Mouse (Mus musculus) spleen, adult 12 weeks (tissue): ENCODE measurements around the gene Dhcr24.

Experiments
- DNase-seq: peaks from one replicate; pipeline ENCODE4 v3.0.0; 2022; ENCODE audit warnings: low spot score

The Dhcr24 gene

DNA sequence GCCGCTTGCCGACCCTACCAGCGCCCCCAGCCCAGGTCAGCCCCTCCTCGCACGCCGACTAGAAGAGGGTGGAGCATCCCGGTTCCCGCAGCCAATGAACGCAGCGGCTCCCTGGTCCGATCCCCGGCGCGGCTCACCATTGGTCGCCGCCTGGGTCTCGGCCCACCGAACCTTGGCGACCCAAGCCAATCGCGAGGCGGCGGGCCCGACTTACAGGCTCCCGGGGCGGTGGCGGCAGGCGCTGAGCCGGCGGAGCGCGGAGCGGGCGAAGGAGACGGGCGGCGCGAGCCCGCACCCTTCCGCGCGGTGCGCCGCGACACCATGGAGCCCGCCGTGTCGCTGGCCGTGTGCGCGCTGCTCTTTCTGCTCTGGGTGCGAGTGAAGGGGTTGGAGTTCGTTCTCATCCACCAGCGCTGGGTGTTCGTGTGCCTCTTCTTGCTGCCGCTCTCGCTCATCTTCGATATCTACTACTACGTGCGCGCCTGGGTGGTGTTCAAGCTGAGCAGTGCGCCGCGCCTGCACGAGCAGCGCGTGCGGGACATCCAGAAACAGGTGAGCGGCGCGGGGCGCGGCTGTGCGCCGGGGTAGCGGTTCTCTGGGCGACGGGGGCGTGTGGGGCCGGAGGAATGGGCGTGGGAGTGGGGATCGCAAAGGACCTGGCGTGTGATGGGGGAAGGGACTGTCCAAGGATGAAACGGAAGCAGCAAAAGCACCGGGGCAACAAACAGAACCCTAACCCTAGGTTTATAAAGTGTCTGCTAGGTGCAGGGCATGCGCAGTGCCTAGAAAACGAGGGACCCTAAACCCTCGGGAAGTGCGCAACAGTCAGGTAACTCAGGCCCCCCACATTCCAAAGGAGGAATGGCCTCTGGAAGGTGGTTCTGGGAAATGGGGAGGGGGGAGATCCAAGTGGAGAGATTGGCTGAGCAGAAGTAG is at the start of gene Dhcr24:
TSS of gene Dhcr24 (plus strand) at position 193 of the 936 bp plus-strand sequence.
- DNase-seq = peak; percentile 77

DNA sequence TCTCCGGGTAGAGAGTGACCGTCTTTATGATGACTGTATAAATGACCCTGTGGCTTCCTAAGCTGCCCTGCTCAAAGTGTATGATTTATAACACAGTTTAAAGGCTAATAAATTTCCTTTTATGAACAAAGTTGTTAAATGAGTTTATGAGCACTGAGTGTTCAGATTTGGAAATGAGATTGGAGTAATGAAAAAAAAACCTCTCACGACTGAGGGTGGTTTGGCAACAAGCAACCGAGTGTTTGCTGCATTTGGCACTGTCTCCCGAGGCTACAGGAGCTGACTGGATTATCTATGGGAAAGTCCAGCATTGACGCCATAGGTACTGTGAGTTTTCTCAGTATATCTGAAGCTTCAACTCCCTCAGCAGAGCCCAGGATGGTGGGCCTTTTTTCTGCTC is 46.2 kb upstream of the Dhcr24 start:
- DNase-seq = no peak

DNA sequence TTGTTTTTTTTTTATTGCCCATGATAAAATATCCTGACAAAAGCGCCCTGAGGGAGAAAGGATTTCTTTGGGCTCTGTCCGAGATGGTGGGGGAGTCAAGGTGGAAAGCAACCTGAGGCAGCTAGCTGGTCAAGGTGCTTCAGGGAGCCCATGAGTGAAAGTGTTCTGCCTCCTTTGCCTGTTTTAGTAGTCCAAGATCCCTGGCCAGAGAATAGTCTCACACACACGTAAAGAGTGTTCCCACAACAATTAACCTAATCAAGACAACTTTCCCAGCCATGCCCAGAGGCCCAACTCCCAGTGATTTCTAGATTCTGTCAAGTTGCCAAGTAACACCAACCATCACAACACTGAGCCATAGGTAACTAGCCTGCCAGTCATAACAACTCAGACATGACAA is 38.3 kb upstream of the Dhcr24 start:
- no peak for DNase-seq

DNA sequence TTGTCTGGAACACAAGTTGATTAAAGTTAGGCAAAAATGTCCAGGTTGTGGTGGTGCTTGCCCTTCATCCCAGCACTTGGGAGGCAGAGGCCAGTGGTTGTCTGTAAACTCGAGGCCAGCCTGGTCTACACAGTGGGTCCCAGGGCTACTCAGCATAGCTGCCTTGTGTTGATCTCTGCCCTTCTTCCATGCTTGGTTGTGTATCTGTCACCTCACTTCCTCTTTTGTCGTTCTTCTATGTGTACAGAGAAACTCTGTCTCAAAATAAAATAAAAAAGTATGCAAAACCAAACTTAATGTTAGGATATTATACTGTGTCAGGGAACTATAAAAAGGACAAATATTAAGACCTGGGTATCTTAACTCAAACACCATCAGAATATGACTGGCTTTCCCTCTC is 36.7 kb upstream of the Dhcr24 start:
- DNase-seq = no peak

DNA sequence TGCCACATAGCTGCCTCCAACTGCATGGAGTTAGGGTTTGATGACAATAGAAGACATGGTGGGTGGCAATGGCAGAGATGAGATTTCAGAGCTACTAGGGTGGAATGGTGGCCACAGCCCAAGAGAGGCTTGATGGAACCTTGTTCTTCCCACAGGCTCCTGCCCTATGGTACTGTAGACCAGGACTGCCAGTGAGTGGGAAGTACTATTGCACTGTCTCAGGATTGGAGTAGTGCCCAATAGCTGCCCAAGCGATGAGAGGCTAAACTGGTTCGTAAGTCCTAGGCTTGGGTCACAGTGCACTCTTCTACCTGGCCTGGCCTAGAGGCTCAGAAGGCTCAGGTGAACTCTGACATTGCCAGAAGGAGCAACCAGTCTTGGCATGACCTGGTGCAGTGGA is 35.8 kb upstream of the Dhcr24 start:
- no peak for DNase-seq

DNA sequence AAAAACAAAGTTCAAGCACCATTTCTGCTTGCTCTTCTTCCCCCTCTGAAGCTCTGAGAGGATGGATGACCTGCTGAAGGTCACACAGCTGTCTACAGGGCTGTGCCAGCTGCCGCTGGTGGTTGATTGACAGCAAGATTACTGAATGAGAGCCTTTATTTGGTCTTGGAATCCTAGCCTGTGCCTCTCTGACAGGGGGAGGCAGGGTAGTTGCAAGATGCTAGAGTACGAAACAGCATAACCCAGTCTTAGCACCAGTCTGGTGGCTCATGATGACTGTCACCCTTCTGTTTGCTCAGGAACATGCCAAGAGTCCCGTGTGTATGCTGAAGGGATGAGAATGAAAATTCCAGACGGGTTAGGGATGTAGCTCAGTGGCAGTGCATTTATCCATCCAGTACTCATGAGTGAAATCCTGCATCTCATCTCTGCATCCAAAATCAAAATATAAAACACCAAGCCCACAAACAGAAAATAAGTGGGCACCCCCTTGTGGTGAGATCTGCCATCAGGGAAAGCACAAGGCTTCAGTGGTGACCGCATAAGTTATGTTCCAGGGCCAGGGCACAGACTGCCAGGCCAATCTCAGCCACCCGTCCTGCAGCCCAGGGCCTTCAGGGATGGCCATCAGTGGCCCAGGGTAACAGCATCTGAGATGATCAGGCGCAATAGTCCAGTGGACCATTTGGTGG is 32.8 kb upstream of the Dhcr24 start:
- DNase-seq = no peak

DNA sequence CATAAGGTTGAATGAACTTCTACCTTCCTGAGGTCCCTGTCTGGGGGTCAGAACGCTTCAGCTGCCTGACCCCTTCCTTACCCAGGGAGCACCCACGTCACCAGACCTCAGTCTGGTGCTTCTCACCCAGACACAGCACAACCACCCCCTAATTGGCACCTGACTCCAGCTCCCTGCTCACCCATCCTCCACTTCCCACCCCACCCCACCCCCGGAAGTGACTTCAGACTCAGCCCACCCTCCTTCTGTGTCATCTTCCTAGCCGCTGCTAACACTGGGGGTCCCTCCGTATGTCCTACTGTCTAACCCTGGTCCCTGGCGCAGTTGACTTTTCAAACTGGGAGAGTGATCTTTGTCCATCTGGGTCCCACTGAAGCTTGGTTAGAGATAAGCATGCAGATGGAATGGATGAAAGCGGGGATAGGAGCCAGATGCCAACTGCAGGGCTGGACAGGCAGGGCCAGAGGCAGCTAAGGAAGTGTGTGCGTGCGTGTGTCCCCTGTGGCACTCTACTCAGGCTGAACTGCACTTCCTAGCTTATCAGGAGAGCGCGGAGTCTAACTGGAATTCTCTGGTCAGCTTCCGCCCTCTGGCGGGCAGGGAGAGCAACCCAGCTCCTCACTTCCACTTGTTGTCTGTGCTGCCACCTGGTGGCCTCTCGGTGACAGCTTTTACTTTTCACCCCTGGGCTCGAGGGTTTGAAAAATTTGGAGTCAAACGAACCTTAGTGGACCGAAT is 31.3 kb upstream of the Dhcr24 start:
- peak; percentile 77 for DNase-seq

DNA sequence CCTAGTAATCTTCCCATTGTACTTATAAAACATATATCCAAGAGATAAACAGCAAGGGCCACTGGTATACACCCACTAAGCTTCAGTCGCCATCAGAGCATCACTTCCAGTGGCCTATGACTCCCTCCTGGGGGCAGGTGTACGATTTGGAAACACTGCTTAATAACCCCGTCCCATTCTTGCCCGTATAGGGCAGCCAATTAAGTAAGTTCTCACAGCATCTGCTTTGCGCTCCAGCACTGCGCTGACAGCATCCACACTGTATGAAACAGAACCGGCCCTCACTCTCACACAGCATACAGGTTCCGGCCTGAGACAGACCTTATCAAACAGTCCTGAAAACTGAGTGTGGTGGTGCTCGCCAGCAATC is 30.7 kb upstream of the Dhcr24 start:
- no peak for DNase-seq

DNA sequence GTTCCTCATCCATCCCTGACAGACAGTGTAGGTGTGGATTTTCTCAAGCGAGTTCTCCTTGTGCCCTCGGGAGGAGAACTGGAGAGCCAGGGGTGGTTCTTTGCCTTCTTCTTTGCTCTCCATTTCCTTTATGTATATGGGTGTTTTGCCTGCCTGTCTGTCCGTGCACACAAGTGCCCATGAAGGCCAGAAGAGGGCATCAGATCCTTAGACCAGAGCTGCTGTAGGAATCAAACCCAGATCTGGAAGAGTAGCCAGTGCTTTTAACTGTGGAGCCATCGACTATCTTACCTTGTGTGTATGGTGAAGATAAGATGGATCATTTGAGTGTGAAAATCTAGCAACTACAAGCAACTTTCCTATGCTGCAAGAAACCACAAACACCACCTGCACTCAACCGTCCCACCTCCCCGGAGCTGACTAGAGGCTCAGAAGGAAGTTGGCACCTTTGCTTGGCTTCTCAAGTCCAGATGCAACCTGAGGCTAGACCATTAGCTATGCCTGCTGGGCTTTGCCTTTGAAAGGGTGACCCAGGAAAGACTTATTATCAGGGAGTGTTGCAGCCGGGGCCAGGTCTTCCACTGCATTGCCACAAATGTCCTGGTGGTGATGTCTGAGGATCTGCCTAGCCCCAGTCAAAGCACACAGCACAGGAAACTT is 27.3 kb upstream of the Dhcr24 start:
- no peak for DNase-seq

DNA sequence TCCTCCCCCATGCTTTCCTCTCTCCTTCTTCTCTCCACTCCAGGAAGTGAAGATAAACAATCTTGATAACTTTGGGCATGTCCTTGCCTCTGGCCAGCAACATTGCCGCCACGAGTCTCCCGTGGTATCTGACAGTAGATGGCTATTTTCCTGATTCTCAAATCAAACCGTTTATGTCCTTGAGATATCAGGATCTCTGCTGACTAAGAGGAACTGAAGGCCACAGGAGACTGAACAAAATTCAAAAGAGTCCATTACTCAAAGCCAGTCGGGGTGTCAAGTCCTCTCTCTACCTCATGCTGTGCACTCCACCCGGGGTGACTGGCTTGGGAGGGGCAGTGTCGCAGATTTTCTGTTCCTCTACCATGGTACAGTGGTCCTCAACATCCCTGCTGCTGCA is 26.6 kb upstream of the Dhcr24 start:
- no peak for DNase-seq

DNA sequence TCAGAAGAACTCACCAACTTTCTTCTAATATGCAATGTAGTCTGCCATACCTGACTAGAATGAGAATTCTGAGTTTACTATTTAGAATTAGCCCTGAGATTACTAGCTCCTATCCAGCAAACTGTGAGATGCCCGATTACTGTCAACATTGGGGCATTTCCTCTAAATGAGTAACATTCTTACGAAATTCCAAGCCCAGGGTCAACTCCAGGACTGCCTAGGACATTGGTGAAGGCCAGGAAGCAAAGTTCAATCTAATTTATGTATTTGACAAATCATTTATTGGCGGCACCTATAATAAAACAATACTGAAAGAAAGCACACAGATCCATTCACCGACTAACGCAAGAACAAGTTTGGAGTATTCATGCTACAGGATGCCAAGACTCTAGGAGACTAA is 21.1 kb upstream of the Dhcr24 start:
- DNase-seq = no peak

DNA sequence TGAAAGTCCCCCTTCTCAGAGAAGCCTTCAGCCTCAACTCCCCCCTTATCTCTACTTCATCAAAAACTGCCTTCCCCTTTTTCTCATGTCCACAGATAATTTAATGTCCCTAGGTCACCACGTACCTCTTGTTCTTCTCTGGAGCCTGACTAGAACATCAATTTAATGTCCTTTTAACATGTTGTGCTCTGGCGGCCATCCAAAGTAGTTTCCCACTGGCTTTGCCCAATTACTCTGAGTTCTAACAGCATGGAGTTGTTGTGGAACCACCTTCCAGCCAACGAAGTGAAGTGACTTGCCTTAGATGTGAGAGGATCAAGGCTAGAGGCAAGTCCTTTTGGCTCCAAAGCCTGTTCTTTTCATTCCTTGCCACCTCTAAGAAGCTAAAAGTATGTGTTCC is 19.3 kb upstream of the Dhcr24 start:
- no peak for DNase-seq

DNA sequence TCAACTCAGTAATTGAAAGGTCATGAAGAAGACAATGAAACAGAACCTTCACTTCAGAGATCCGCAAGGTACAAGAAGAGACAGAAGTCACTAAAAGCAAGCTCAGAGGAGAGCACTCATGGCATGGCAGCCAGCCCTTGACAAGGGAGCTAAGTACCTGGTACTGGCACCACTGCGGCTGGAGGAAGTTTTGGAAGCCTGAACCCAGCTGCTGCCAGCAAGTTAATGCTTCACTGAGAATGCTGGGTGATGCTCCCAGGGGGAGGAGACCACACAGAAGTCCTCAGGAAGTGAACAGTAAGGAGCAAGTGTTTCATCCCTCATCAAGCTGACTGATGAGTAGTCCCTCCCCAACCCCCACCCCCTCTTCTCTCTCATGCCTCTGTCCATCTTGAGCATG is 18.6 kb upstream of the Dhcr24 start:
- DNase-seq = no peak

DNA sequence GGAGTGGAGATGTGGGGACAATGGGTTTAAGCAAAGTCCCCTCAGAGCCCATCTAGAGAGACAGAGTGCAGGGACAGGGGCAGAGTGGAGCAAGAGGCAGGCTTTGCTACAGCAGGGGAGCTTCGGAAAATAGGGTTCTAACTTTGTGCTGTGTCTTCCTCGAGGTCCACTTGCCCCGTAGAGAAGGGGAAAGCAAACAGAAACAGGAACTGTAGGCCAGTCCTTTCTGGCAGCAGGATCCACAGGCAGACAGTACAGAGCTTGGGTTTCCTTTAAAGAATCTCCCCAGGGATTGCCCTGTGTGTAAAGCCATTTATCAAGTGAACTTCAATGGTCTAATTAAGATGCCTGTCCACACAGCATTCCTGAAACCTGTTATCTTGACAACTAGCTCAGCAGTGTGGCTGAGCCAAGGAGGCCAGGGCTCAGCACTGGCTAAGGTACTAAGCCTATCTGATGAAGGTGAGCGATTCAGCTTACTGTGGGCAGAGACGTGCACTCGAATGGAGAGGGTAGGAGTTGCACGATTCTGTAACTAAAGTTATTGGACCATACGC is 14.9 kb upstream of the Dhcr24 start:
- no peak for DNase-seq

DNA sequence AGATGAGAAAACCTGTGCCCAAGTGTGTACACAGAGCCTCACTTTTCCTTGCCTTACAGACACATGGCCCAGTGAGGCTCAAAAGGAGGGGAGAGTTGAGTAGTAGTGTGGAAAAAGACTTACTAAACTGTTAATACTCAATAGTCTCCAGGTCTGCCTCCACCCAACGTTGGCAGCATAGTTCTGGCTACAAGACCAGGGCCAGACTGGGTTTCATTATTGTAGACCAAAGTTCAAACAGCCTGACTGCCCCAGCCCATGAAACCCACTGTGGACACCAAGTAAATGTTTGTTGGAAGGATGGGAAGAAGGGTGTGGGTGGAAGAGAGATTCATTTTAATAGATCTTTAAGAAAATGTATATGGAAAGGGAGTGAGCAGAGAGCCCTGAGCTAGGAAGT is 13.9 kb upstream of the Dhcr24 start:
- DNase-seq = no peak

DNA sequence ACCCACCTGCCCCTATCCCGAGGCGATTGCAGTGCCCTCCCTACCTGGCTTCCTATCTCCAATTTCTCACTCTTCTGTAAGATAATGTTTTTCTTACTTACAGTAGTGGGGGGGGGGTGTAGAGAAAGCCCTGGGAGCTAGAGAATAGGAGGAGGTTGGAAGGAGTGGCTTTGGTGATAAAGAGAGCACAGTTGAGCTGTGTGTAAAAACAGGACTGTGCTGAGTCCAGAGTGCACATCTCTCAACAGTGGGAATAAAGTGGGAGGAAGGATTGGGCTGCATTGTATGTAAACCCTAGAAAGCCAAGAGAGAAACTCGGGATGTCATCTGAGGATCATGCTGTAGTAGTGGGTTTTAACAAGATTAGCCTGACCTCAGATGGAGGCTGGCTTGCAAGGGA is 12.7 kb upstream of the Dhcr24 start:
- no peak for DNase-seq

DNA sequence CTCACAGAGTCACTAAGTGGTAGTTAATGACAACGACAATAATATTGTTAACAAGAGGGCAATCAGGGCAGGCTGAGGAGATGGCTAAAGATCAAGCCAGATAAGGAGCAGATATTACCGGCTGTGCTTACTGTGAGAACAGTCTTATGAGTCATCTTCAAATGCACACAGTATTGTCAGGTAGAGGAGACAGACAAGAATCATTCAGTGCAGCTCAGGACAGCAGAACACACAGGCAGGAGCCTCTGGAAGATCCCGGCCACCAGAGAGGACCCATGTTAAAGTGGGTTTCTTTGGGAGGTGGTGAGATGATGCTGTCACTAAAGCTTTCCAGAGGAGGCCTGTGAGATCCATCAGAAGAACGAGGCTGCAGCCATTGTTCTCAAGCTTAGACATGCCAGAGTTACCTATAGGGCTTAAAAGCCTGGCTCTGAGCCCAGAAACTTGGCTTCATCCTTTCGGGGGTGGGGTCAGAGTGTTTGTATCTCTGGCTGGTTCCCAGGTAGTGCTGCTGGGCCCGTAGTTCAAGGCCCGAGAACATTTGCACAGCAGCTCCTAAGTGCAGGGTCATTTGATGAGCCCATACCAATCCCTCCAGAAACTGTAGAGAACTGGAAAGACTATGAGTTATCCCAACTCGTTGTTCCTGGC is 10.2 kb upstream of the Dhcr24 start:
- no peak for DNase-seq

DNA sequence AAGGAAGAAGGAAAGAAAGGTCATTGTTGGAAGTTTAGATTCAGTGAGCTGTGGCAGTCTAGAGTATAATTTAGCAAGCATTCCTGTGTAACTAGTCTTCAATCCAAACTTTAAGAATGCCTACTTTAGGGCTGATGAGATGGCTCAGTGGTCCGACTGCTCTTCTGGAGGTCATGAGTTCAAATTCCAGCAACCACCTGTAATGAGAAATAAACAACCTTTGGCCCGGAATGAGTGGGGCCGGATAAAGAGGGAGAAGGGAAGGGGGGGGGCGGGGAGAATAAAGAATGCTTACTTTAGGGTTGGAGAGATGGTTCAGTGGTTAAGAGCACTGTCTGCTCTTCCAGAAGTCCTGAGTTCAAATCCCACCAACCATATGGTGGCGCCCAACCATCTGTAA is 3.6 kb upstream of the Dhcr24 start:
- no peak for DNase-seq

DNA sequence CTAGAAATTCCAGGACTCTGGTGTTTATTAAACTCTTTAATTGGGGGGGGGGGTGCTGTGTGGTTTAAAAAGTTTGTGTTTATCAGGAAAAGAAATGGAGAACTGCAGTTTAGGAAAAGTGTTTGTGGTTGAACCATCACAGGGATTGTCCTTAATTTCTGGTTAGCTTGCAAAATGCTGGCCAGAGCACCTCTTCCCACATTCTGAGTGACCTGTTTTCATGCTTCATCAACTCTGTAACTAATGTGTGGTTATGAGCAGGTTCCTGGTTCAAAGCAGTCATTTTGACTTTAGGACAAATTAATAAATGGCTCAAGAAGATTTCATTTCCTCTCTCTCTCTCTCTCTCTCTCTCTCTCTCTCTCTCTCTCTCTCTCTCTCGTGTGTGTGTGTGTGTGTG is 2.9 kb upstream of the Dhcr24 start:
- no peak for DNase-seq

DNA sequence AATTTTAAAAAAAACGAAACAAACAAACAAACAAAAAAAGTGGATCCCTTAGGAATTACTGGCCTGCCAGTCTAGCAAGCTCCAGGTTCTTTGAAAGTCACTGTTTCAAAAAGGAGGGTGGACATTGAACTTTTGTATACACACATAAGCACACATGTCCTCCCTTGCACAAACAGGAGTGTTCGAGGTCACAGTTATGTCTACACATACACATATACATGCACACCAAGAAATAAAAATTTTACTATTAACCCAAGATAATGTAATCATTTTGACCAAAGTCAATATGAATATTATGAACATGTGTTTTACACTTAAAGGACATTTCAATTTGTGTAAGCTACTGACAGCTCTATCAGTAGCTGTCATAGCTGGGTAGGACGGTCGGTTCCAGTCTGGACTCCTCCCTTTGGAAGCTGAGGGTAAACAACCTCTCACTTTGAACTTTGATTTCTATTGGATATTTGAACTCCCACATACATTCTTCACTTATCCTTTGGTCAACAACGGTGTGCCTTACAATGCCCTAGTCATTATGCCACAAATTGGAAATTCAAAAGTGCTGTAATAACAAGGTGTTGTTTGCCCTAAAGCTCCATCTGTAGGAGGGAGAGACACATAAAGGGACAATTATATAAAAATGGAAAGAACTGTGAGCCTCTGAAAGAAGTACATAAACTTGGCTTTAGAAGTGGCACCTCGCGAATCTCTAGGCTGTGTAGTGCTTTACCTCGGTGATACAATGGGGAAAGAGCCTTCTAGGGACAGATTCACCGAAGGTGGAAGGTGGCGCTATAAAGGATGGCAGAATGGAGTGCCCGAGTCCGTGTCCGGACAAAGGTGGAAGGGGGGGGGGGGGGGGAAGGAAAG is 1.3 kb upstream of the Dhcr24 start:
- DNase-seq = no peak
